Mouse (Mus musculus) adrenal gland, postnatal 4 days (tissue): ENCODE results near the gene Zfp36. TPM values are rescaled to one million over a fixed set of nuclear protein-coding genes. Genes with fewer than 3 reads are reported as not detected.

Source experiments
- DNase-seq, 2 experiments: peaks; one replicate each; pipeline ENCODE4 v3.0.0; 2021 to 2022; ENCODE audit warnings: low spot score in 2 of 2, mixed read lengths in 2 of 2
- total RNA-seq, 2 experiments: library from RNA; stranded (reverse); gene quantifications; 2 replicates each; pipeline ENCODE4 v1.2.3; 2021

Zfp36 gene
- total RNA-seq, 2 experiments from 2014 or later, result 12.0 to 13.3 TPM

GRCm38 (mm10) chr7:28385196-28385595 is 5.1 kb upstream of the Zfp36 start:
- no peak for DNase-seq

- DNase-seq, result no peak
These were observed 4.1 kb upstream of the Zfp36 start for GRCm38 (mm10) chr7:28384162-28384561.

- DNase-seq, result no peak
These were observed 3.6 kb upstream of the Zfp36 start for GRCm38 (mm10) chr7:28383606-28384005.

GRCm38 (mm10) chr7:28382981-28383396 is 2.9 kb upstream of the Zfp36 start:
- peak in 1 of 2 experiments; percentile 32 for DNase-seq

GRCm38 (mm10) chr7:28382347-28382951 is 2.4 kb upstream of the Zfp36 start:
- no peak for DNase-seq

- peak in 1 of 2 experiments; percentile 72 for DNase-seq
These were observed 1.9 kb upstream of the Zfp36 start for GRCm38 (mm10) chr7:28381938-28382337.

- peak in 1 of 2 experiments; percentile 74 for DNase-seq
These were observed 1.2 kb upstream of the Zfp36 start for GRCm38 (mm10) chr7:28381017-28381790.

GRCm38 (mm10) chr7:28378769-28379651 is 1.0 kb downstream of the Zfp36 start:
- peak; percentile 88 to 94 for DNase-seq

GRCm38 (mm10) chr7:28378066-28378690 is 1.9 kb downstream of the Zfp36 start:
- DNase-seq, result no peak

GRCm38 (mm10) chr7:28377190-28378065 is 2.6 kb downstream of the Zfp36 start:
- no peak for DNase-seq

- DNase-seq, result no peak
These were observed 3.9 kb downstream of the Zfp36 start for GRCm38 (mm10) chr7:28376011-28376771.

GRCm38 (mm10) chr7:28375176-28375921 is 4.7 kb downstream of the Zfp36 start:
- DNase-seq, result peak in 1 of 2 experiments; percentile 73

- DNase-seq, result no peak
These were observed 5.4 kb downstream of the Zfp36 start for GRCm38 (mm10) chr7:28374647-28375046.

- DNase-seq, result no peak
These were observed 6.1 kb downstream of the Zfp36 start for GRCm38 (mm10) chr7:28373891-28374495.

GRCm38 (mm10) chr7:28373131-28373581 is 6.9 kb downstream of the Zfp36 start:
- no peak for DNase-seq

GRCm38 (mm10) chr7:28372251-28373108 is 7.6 kb downstream of the Zfp36 start, which contains the start of gene Plekhg2:
Gene Plekhg2 (minus strand): TSS chr7:28372599.
- peak; percentile 93 to 97 for DNase-seq

- no peak for DNase-seq
These were observed 8.5 kb downstream of the Zfp36 start for GRCm38 (mm10) chr7:28371514-28371989.
